Mouse (Mus musculus) kidney, embryonic 14.5 days (tissue): ENCODE measurements around the gene Kcnh4. TPM values are rescaled to one million over a fixed set of nuclear protein-coding genes. Genes with fewer than 3 reads are reported as not detected.
"Not testable (repeated sequence)": the region's sequence is repeated elsewhere in the genome, so short reads cannot be mapped to it uniquely, and the experiment has no call there.

ENCODE experiments used
- ATAC-seq: fragments of 200-750 bp; cut with Nextera tagmentation; 2 replicates; pipeline ENCODE4 v1.8.0; 2017; ENCODE audit warnings: moderate number of reproducible peaks, mild to moderate bottlenecking, moderate TSS enrichment, moderate library complexity; ENCODE audit not compliant: low FRiP score, low TSS enrichment
- H3K27ac ChIP-seq: fragments of 300-500 bp; sonication (generic); 2 replicates; pipeline ENCODE4 v1.5.1; 2014; ENCODE audit warnings: low read depth, mild to moderate bottlenecking, low read length, moderate library complexity, mixed read lengths
- H3K27me3 ChIP-seq: fragments of 300-500 bp; sonication (generic); 2 replicates; pipeline ENCODE4 v1.6.1; 2014; ENCODE audit warnings: mild to moderate bottlenecking, low read length; ENCODE audit not compliant: control insufficient read depth, insufficient read depth
- H3K36me3 ChIP-seq: fragments of 300-500 bp; sonication (generic); 2 replicates; pipeline ENCODE4 v1.6.1; 2014; ENCODE audit warnings: low read length, mixed read lengths; ENCODE audit not compliant: control insufficient read depth, insufficient read depth
- H3K4me1 ChIP-seq: fragments of 300-500 bp; sonication (generic); 2 replicates; pipeline ENCODE4 v1.6.1; 2014; ENCODE audit warnings: low read length, mixed read lengths; ENCODE audit not compliant: control insufficient read depth, insufficient read depth
- H3K4me2 ChIP-seq: fragments of 300-500 bp; sonication (generic); replicated peaks from 2 replicates; pipeline ENCODE4 v1.6.1; 2014; ENCODE audit warnings: low read depth, mild to moderate bottlenecking, low read length
- H3K4me3 ChIP-seq: fragments of 300-500 bp; sonication (generic); 2 replicates; pipeline ENCODE4 v1.5.1; 2014; ENCODE audit warnings: mild to moderate bottlenecking, low read length
- H3K9ac ChIP-seq: fragments of 300-500 bp; sonication (generic); 2 replicates; pipeline ENCODE4 v1.6.1; 2014; ENCODE audit warnings: low read depth, mild to moderate bottlenecking, low read length, moderate library complexity
- H3K9me3 ChIP-seq: fragments of 300-500 bp; sonication (generic); 2 replicates; pipeline ENCODE4 v1.6.1; 2016; ENCODE audit warnings: low read length; ENCODE audit not compliant: control insufficient read depth
- WGBS: fragments of 180-500 bp; shearing (Covaris S2); extraction: QIAGEN DNeasy Blood & Tissue Kit; methylation state at CpG from one replicate; pipeline ENCODE4 v1.1.7; 2014; 5-methylcytosine and 5-hydroxymethylcytosine counted together
- polyA plus RNA-seq: library from polyadenylated mRNA; unstranded; fragments of >200 nt; fragmentation: Nextera tagmentation; extraction: Ambion mirVana; gene quantifications from 2 replicates; pipeline ENCODE4 v1.2.1, GENCODE M21; 2014

Gene Kcnh4
- polyA plus RNA-seq, 1 experiment from 2014 or later: not detected

- not testable (repeated sequence) for H3K4me2 ChIP-seq, H3K27ac ChIP-seq, ATAC-seq, H3K9me3 ChIP-seq, H3K4me3 ChIP-seq, H3K27me3 ChIP-seq, H3K9ac ChIP-seq, H3K4me1 ChIP-seq
- WGBS: 88% methylated on average over 9 of the region's 9 CpGs
- peaks cover 21% of the 10 kb centered on the region; the same call in 1 of the 2 replicates for H3K36me3 ChIP-seq
These were observed 30.9 kb upstream of the Kcnh4 start for GRCm38 (mm10) chr11:100790644-100791043.

GRCm38 (mm10) chr11:100789702-100790101 lies 30.0 kb upstream of the Kcnh4 start:
- no peak overlapping the region for H3K4me3 ChIP-seq
- H3K27me3 ChIP-seq: no peaks in the 10 kb centered on the region
- no peaks in the 10 kb centered on the region for H3K9me3 ChIP-seq
- H3K27ac ChIP-seq: no peak overlapping the region
- no peak overlapping the region for H3K4me2 ChIP-seq
- no peak overlapping the region for H3K9ac ChIP-seq
- peaks cover 23% of the 10 kb centered on the region; the same call in 1 of the 2 replicates for H3K36me3 ChIP-seq
- no peaks in the 10 kb centered on the region for H3K4me1 ChIP-seq
- 89% methylated on average over 3 of the region's 3 CpGs for WGBS
- ATAC-seq: no peak

- 99% methylated on average over 2 of the region's 2 CpGs for WGBS
- Histone ChIP-seq H3K27me3 (no peaks in the 10 kb centered on the region), H3K9me3 (no peaks in the 10 kb centered on the region), H3K36me3 (peaks cover 37% of the 10 kb centered on the region), H3K9ac (no peak overlapping the region), H3K4me1 (no peaks in the 10 kb centered on the region), H3K4me3 (no peak overlapping the region), H3K27ac (no peak overlapping the region), H3K4me2 (no peak overlapping the region)
- ATAC-seq: no peak
These were observed 26.0 kb upstream of the Kcnh4 start for GRCm38 (mm10) chr11:100785774-100786173.

GRCm38 (mm10) chr11:100784286-100784685 lies 24.5 kb upstream of the Kcnh4 start:
- ATAC-seq: no peak
- Histone ChIP-seq H3K9ac (no peak overlapping the region), H3K36me3 (peaks cover 31% of the 10 kb centered on the region), H3K27ac (no peak overlapping the region), H3K4me1 (no peaks in the 10 kb centered on the region), H3K4me3 (no peak overlapping the region), H3K27me3 (no peaks in the 10 kb centered on the region), H3K9me3 (no peaks in the 10 kb centered on the region), H3K4me2 (no peak overlapping the region)
- WGBS: 90% methylated on average over 8 of the region's 8 CpGs

- H3K27me3 ChIP-seq: no peaks in the 10 kb centered on the region
- no peak overlapping the region for H3K4me3 ChIP-seq
- no peak overlapping the region for H3K27ac ChIP-seq
- no peaks in the 10 kb centered on the region for H3K9me3 ChIP-seq
- ATAC-seq: no peak
- 84% methylated on average over 13 of the region's 13 CpGs for WGBS
- no peaks in the 10 kb centered on the region for H3K4me1 ChIP-seq
- H3K4me2 ChIP-seq: no peak overlapping the region
- H3K9ac ChIP-seq: no peak overlapping the region
- H3K36me3 ChIP-seq: peaks cover 24% of the 10 kb centered on the region
These were observed 22.8 kb upstream of the Kcnh4 start for GRCm38 (mm10) chr11:100782568-100782967.

- ATAC-seq: no peak
- H3K9me3 ChIP-seq: no peaks in the 10 kb centered on the region
These were observed 22.2 kb upstream of the Kcnh4 start for GRCm38 (mm10) chr11:100781763-100782475.

GRCm38 (mm10) chr11:100780247-100780646 lies 20.5 kb upstream of the Kcnh4 start:
- Histone ChIP-seq H3K4me1 (no peaks in the 10 kb centered on the region), H3K36me3 (peaks cover 21% of the 10 kb centered on the region), H3K4me3 (no peak overlapping the region), H3K9ac (no peak overlapping the region), H3K9me3 (no peaks in the 10 kb centered on the region), H3K4me2 (no peak overlapping the region), H3K27me3 (no peaks in the 10 kb centered on the region), H3K27ac (no peak overlapping the region)
- WGBS: 72% methylated on average over 8 of the region's 8 CpGs
- ATAC-seq: no peak

More at GRCm38 (mm10) chr11:100781763-100782475, 22.2 kb upstream of the Kcnh4 start:
- peaks cover 24% of the 10 kb centered on the region for H3K36me3 ChIP-seq
- no peaks in the 10 kb centered on the region for H3K27me3 ChIP-seq
- 91% methylated on average over 15 of the region's 15 CpGs for WGBS
- no peak overlapping the region for H3K4me2 ChIP-seq
- H3K27ac ChIP-seq: no peak overlapping the region
- no peaks in the 10 kb centered on the region for H3K4me1 ChIP-seq
- H3K4me3 ChIP-seq: no peak overlapping the region
- H3K9ac ChIP-seq: no peak overlapping the region

- 79% methylated on average over 3 of the region's 3 CpGs for WGBS
- no peak overlapping the region for H3K4me3 ChIP-seq
- no peaks in the 10 kb centered on the region for H3K4me1 ChIP-seq
- no peak overlapping the region for H3K27ac ChIP-seq
- no peak for ATAC-seq
- H3K27me3 ChIP-seq: no peaks in the 10 kb centered on the region
- no peak overlapping the region for H3K9ac ChIP-seq
- peaks cover 14% of the 10 kb centered on the region for H3K36me3 ChIP-seq
- no peaks in the 10 kb centered on the region for H3K9me3 ChIP-seq
- H3K4me2 ChIP-seq: no peak overlapping the region
These were observed 18.3 kb upstream of the Kcnh4 start for GRCm38 (mm10) chr11:100778069-100778468.

GRCm38 (mm10) chr11:100775921-100776320 lies 16.2 kb upstream of the Kcnh4 start:
- Histone ChIP-seq H3K4me1 (no peaks in the 10 kb centered on the region), H3K4me3 (no peak overlapping the region), H3K9me3 (no peaks in the 10 kb centered on the region), H3K4me2 (no peak overlapping the region), H3K36me3 (no peaks in the 10 kb centered on the region), H3K27ac (no peak overlapping the region), H3K27me3 (no peaks in the 10 kb centered on the region), H3K9ac (no peak overlapping the region)
- ATAC-seq: no peak
- 87% methylated on average over 10 of the region's 10 CpGs for WGBS
